Mouse (Mus musculus) liver, embryonic 14.5 days (tissue): Measurements from ENCODE around the gene Rcvrn. TPM values are rescaled to one million over a fixed set of nuclear protein-coding genes. Genes with fewer than 3 reads are reported as not detected.

Source experiments
- ATAC-seq: fragments of 200-750 bp; cut with Nextera tagmentation; 2 replicates; pipeline ENCODE4 v1.8.0; 2017; ENCODE audit warnings: moderate number of reproducible peaks, mild to moderate bottlenecking, moderate library complexity; ENCODE audit not compliant: insufficient read depth
- DNase-seq, 3 experiments: peaks; one replicate each; pipeline ENCODE4 v3.0.0-alpha.2; 2012 to 2013; ENCODE audit warnings: low read depth in 3 of 3, low spot score in 3 of 3
- H3K27ac ChIP-seq: fragments of 300-500 bp; sonication (generic); 2 replicates; pipeline ENCODE4 v1.5.1; 2014; ENCODE audit warnings: moderate library complexity, mild to moderate bottlenecking, control low read depth, inconsistent platforms
- H3K27me3 ChIP-seq: fragments of 300-500 bp; sonication (generic); 2 replicates; pipeline ENCODE4 v1.6.1; 2014; ENCODE audit warnings: mild to moderate bottlenecking, low read length, moderate library complexity; ENCODE audit not compliant: control insufficient read depth, insufficient read depth
- H3K36me3 ChIP-seq: fragments of 300-500 bp; sonication (generic); replicated peaks from 2 replicates; pipeline ENCODE4 v1.6.1; 2014; ENCODE audit warnings: low read depth; ENCODE audit not compliant: control insufficient read depth, insufficient read depth
- H3K4me1 ChIP-seq, 2 experiments: fragments of 200-500 bp in 1 of 2; fragments of 300-500 bp in 1 of 2; sonication (generic) in 1 of 2; replicated peaks; 2 replicates each; pipeline ENCODE4 v1.6.1; 2012 to 2014; ENCODE audit warnings: antibody characterized with exemption in 1 of 2, inconsistent platforms in 1 of 2, low read length in 1 of 2; ENCODE audit not compliant: control insufficient read depth in 2 of 2, insufficient read depth in 2 of 2
- H3K4me2 ChIP-seq: fragments of 300-500 bp; sonication (generic); 2 replicates; pipeline ENCODE4 v1.6.1; 2014; ENCODE audit warnings: low read depth, mild to moderate bottlenecking, control low read depth, moderate library complexity
- H3K4me3 ChIP-seq, 2 experiments: fragments of 200-500 bp in 1 of 2; fragments of 300-500 bp in 1 of 2; sonication (generic) in 1 of 2; 2 replicates each; pipeline ENCODE4 v1.5.1; 2012 to 2014; ENCODE audit warnings: low read depth in 2 of 2, low read length in 2 of 2, mild to moderate bottlenecking in 2 of 2, control low read depth in 1 of 2, inconsistent platforms in 1 of 2, moderate library complexity in 1 of 2; ENCODE audit not compliant: insufficient read depth in 1 of 2
- H3K9ac ChIP-seq: fragments of 300-500 bp; sonication (generic); replicated peaks from 2 replicates; pipeline ENCODE4 v1.6.1; 2014; ENCODE audit warnings: mild to moderate bottlenecking, control low read depth, moderate library complexity
- H3K9me3 ChIP-seq: fragments of 300-500 bp; sonication (generic); 2 replicates; pipeline ENCODE4 v1.6.1; 2016; ENCODE audit warnings: low read length, mixed read lengths; ENCODE audit not compliant: control insufficient read depth
- CTCF ChIP-seq: IDR thresholded peaks from 2 replicates; pipeline ENCODE4 v1.5.1; 2016; ENCODE audit warnings: antibody characterized with exemption, low read depth, control low read depth
- EP300 ChIP-seq: IDR thresholded peaks from 2 replicates; pipeline ENCODE4 v1.6.1; 2016; ENCODE audit warnings: antibody characterized with exemption, low read depth
- WGBS: fragments of 180-500 bp; shearing (Covaris S2); extraction: QIAGEN DNeasy Blood & Tissue Kit; methylation state at CpG from one replicate; pipeline ENCODE4 v1.1.7; 2014; ENCODE audit not compliant: insufficient replicate concordance; 5-methylcytosine and 5-hydroxymethylcytosine counted together
- polyA plus RNA-seq, 2 experiments: library from polyadenylated mRNA; depleted of rRNA in 1 of 2; stranded (reverse) in 1 of 2; unstranded in 1 of 2; fragments of >200 nt; fragmentation: Nextera tagmentation in 1 of 2; extraction: Ambion mirVana in 1 of 2; gene quantifications; 2 replicates each; pipeline versions ENCODE4 v1.2.1 to v1.2.3; 2012 to 2014

The Rcvrn gene
- polyA plus RNA-seq, 2 experiments: not detected

- no peaks in the 10 kb centered on the region for H3K4me1 ChIP-seq
- no peak overlapping the region for H3K9ac ChIP-seq
- no peaks in the 10 kb centered on the region for H3K27me3 ChIP-seq
- H3K9me3 ChIP-seq: no peaks in the 10 kb centered on the region
- H3K36me3 ChIP-seq: no peaks in the 10 kb centered on the region
- H3K4me3 ChIP-seq: no peak overlapping the region
- no peak for ATAC-seq
- H3K27ac ChIP-seq: no peak overlapping the region
- H3K4me2 ChIP-seq: no peak overlapping the region
- DNase-seq: no peak
- WGBS: 32% methylated on average over 7 of the region's 7 CpGs
- no peak for TF ChIP-seq CTCF
- no peak for TF ChIP-seq EP300
These were observed 38.8 kb upstream of the Rcvrn start for GRCm38 (mm10) chr11:67656366-67656765.

- no peaks in the 10 kb centered on the region for H3K27me3 ChIP-seq
- no peak overlapping the region for H3K27ac ChIP-seq
- H3K36me3 ChIP-seq: no peaks in the 10 kb centered on the region
- H3K4me1 ChIP-seq: no peaks in the 10 kb centered on the region
- DNase-seq (no peak), ATAC-seq (no peak)
- TF ChIP-seq CTCF (no peak), EP300 (no peak)
- no peaks in the 10 kb centered on the region for H3K9me3 ChIP-seq
- no peak overlapping the region for H3K4me2 ChIP-seq
- H3K9ac ChIP-seq: no peak overlapping the region
- no peak overlapping the region for H3K4me3 ChIP-seq
- 80% methylated on average over 9 of the region's 9 CpGs for WGBS
These were observed 38.3 kb upstream of the Rcvrn start for GRCm38 (mm10) chr11:67656811-67657210.

GRCm38 (mm10) chr11:67657685-67658382 lies 37.3 kb upstream of the Rcvrn start:
- 29% methylated on average over 11 of the region's 11 CpGs for WGBS

GRCm38 (mm10) chr11:67661465-67661864 lies 33.7 kb upstream of the Rcvrn start:
- H3K36me3 ChIP-seq: no peaks in the 10 kb centered on the region
- H3K9ac ChIP-seq: no peak overlapping the region
- DNase-seq (no peak), ATAC-seq (no peak)
- no peak overlapping the region for H3K4me2 ChIP-seq
- no peaks in the 10 kb centered on the region for H3K27me3 ChIP-seq
- H3K9me3 ChIP-seq: no peaks in the 10 kb centered on the region
- 73% methylated on average over 8 of the region's 8 CpGs for WGBS
- H3K27ac ChIP-seq: no peak overlapping the region
- no peak overlapping the region for H3K4me3 ChIP-seq
- TF ChIP-seq EP300 (no peak), CTCF (no peak)
- H3K4me1 ChIP-seq: no peaks in the 10 kb centered on the region

More at GRCm38 (mm10) chr11:67657685-67658382, 37.3 kb upstream of the Rcvrn start:
- Histone ChIP-seq H3K27me3 (no peaks in the 10 kb centered on the region), H3K9me3 (no peaks in the 10 kb centered on the region), H3K9ac (no peak overlapping the region), H3K4me2 (no peak overlapping the region), H3K4me3 (no peak overlapping the region), H3K27ac (no peak overlapping the region), H3K36me3 (no peaks in the 10 kb centered on the region), H3K4me1 (no peaks in the 10 kb centered on the region)
- no peak for ATAC-seq
- TF ChIP-seq EP300 (no peak), CTCF (peak; percentile 84)
- peak in 1 of 3 experiments; percentile 17 for DNase-seq

- 71% methylated on average over 4 of the region's 4 CpGs for WGBS
- no peaks in the 10 kb centered on the region for H3K9me3 ChIP-seq
- no peak overlapping the region for H3K9ac ChIP-seq
- no peaks in the 10 kb centered on the region for H3K36me3 ChIP-seq
- H3K27me3 ChIP-seq: no peaks in the 10 kb centered on the region
- no peak for TF ChIP-seq CTCF
- TF ChIP-seq EP300: no peak
- no peak for ATAC-seq
- H3K4me3 ChIP-seq: no peak overlapping the region
- no peaks in the 10 kb centered on the region for H3K4me1 ChIP-seq
- no peak overlapping the region for H3K4me2 ChIP-seq
- DNase-seq: no peak
- H3K27ac ChIP-seq: no peak overlapping the region
These were observed 31.7 kb upstream of the Rcvrn start for GRCm38 (mm10) chr11:67663437-67663836.
